Mouse (Mus musculus): Measurements from ENCODE around the gene Nkg7. TPM values are rescaled to one million over a fixed set of nuclear protein-coding genes. Genes with fewer than 3 reads are reported as not detected.

Nkg7 gene
- polyA plus RNA-seq, 1 experiment from 2014 or later: not detected

GRCm38 (mm10) chr7:43481191-43481590 is 44.3 kb downstream of the Nkg7 start:
- Histone ChIP-seq H3K4me3 (no peak overlapping the region), H3K27ac (no peak overlapping the region)

GRCm38 (mm10) chr7:43482090-43482716 is 45.3 kb downstream of the Nkg7 start:
- WGBS: 64% methylated on average over 8 of the region's 8 CpGs

More at GRCm38 (mm10) chr7:43481191-43481590, 44.3 kb downstream of the Nkg7 start:
- Histone ChIP-seq H3K9ac (no peak overlapping the region), H3K4me1 (peaks cover 20% of the 10 kb centered on the region), H3K9me3 (replicated peaks) (no peaks in the 10 kb centered on the region), H3K27me3 (peaks cover 31% of the 10 kb centered on the region), H3K36me3 (peaks cover 9% of the 10 kb centered on the region; the same call in 1 of the 2 replicates), H3K4me2 (replicated peaks) (no peak overlapping the region)
- 73% methylated on average over 3 of the region's 3 CpGs for WGBS
- no peak for ATAC-seq (ENCODE audit: low FRiP score)

DNA sequence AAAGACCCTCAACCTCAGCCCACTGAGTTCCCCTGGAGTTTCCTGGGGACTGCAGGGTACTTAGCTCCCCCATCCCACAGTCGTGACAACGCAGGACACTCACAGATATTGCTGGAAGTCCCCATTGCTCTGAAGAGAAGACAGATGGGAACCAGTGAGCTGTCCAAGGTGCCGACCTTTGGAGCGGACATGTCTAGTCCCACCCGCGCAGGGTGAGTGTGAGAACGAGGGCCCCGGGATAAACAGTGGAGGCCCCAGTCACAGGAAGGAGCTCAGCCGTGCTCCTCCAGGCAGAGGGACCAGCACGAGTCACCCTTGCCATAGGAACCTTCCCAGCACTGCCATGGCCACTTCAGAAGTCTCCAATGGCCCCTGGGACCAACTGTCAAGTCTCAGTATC is 46.4 kb downstream of the Nkg7 start:
- Histone ChIP-seq H3K27ac (no peak overlapping the region), H3K27me3 (peaks cover 11% of the 10 kb centered on the region), H3K4me1 (peaks cover 16% of the 10 kb centered on the region), H3K9ac (no peak overlapping the region), H3K36me3 (peaks cover 9% of the 10 kb centered on the region; the same call in 1 of the 2 replicates), H3K4me3 (no peak overlapping the region), H3K9me3 (replicated peaks) (no peaks in the 10 kb centered on the region), H3K4me2 (replicated peaks) (no peak overlapping the region)
- ATAC-seq (ENCODE audit: low FRiP score): no peak
- 27% methylated on average over 10 of the region's 10 CpGs for WGBS

More at GRCm38 (mm10) chr7:43482090-43482716, 45.3 kb downstream of the Nkg7 start:
- Histone ChIP-seq H3K9ac (no peak overlapping the region), H3K27ac (no peak overlapping the region; the same call in 1 of the 2 replicates), H3K36me3 (peaks cover 9% of the 10 kb centered on the region; the same call in 1 of the 2 replicates), H3K4me2 (replicated peaks) (no peak overlapping the region), H3K27me3 (peaks cover 21% of the 10 kb centered on the region), H3K4me1 (peaks cover 15% of the 10 kb centered on the region), H3K4me3 (no peak overlapping the region), H3K9me3 (replicated peaks) (no peaks in the 10 kb centered on the region)
- peak; percentile 77 for ATAC-seq (ENCODE audit: low FRiP score)

Small RNAs within 50 kb of the gene (microRNA-seq; reads per million reads assigned to microRNA genes)
- gene Mir7051: 1.1 reads per million

Other genes starting within 250 kb of the Nkg7 start
- 15.8 and 18.1 TPM in 2 replicates for gene Zfp715, start 123.8 kb upstream of the Nkg7 start, polyA plus RNA-seq (2016; fragmentation: Nextera tagmentation; extraction: Ambion mirVana)
- gene Siglecf, start 85.7 kb upstream of the Nkg7 start, polyA plus RNA-seq (2016; fragmentation: Nextera tagmentation; extraction: Ambion mirVana): 0.09 TPM in 1 of 2 replicates, not detected in the other
- not detected in 2 replicates for gene Siglecg, start 28.9 kb upstream of the Nkg7 start, polyA plus RNA-seq (2016; fragmentation: Nextera tagmentation; extraction: Ambion mirVana)
- not detected in 2 replicates for gene Lim2, start 9.4 kb upstream of the Nkg7 start, polyA plus RNA-seq (2016; fragmentation: Nextera tagmentation; extraction: Ambion mirVana)
- gene Cldnd2, start 3.7 kb downstream of the Nkg7 start, polyA plus RNA-seq (2016; fragmentation: Nextera tagmentation; extraction: Ambion mirVana): not detected in 2 replicates
- 169 and 170 TPM in 2 replicates for gene Etfb, start 7.0 kb downstream of the Nkg7 start, polyA plus RNA-seq (2016; fragmentation: Nextera tagmentation; extraction: Ambion mirVana)
- gene Gm45233, start 7.1 kb downstream of the Nkg7 start, polyA plus RNA-seq (2016; fragmentation: Nextera tagmentation; extraction: Ambion mirVana): 0.50 TPM in 1 of 2 replicates, not detected in the other
- gene Vsig10l, start 26.1 kb downstream of the Nkg7 start, polyA plus RNA-seq (2016; fragmentation: Nextera tagmentation; extraction: Ambion mirVana): 6.5 and 6.7 TPM in 2 replicates
- gene Iglon5, start 53.0 kb downstream of the Nkg7 start, polyA plus RNA-seq (2016; fragmentation: Nextera tagmentation; extraction: Ambion mirVana): 3.4 and 4.2 TPM in 2 replicates
- gene 4931406B18Rik, start 68.9 kb downstream of the Nkg7 start, polyA plus RNA-seq (2016; fragmentation: Nextera tagmentation; extraction: Ambion mirVana): not detected in 2 replicates
- gene Cd33, start 107.4 kb downstream of the Nkg7 start, polyA plus RNA-seq (2016; fragmentation: Nextera tagmentation; extraction: Ambion mirVana): 0.70 and 1.4 TPM in 2 replicates
- 8.4 and 9.6 TPM in 2 replicates for gene Zfp658, start 125.2 kb downstream of the Nkg7 start, polyA plus RNA-seq (2016; fragmentation: Nextera tagmentation; extraction: Ambion mirVana)
- 17.2 and 17.6 TPM in 2 replicates for gene Zfp719, start 142.5 kb downstream of the Nkg7 start, polyA plus RNA-seq (2016; fragmentation: Nextera tagmentation; extraction: Ambion mirVana)
- 0.34 and 0.37 TPM in 2 replicates for gene Zfp819, start 170.1 kb downstream of the Nkg7 start, polyA plus RNA-seq (2016; fragmentation: Nextera tagmentation; extraction: Ambion mirVana)
- gene Ceacam18, start 197.6 kb downstream of the Nkg7 start, polyA plus RNA-seq (2016; fragmentation: Nextera tagmentation; extraction: Ambion mirVana): not detected in 2 replicates
- 0.18 and 0.44 TPM in 2 replicates for gene Siglece, start 223.1 kb downstream of the Nkg7 start, polyA plus RNA-seq (2016; fragmentation: Nextera tagmentation; extraction: Ambion mirVana)
- 16.4 and 17.0 TPM in 2 replicates for gene Ctu1, start 234.9 kb downstream of the Nkg7 start, polyA plus RNA-seq (2016; fragmentation: Nextera tagmentation; extraction: Ambion mirVana)